Mouse (Mus musculus) heart, postnatal 4 days (tissue): ENCODE results near the gene Slc9a7. TPM values are rescaled to one million over a fixed set of nuclear protein-coding genes. Genes with fewer than 3 reads are reported as not detected.

Experiments
- DNase-seq: peaks from one replicate; pipeline ENCODE4 v3.0.0; 2021
- total RNA-seq, 2 experiments: library from RNA; stranded (reverse); gene quantifications; 2 replicates each; pipeline ENCODE4 v1.2.3; 2021

Gene Slc9a7
- total RNA-seq, 2 experiments from 2014 or later, result 11.7 to 16.9 TPM

DNA sequence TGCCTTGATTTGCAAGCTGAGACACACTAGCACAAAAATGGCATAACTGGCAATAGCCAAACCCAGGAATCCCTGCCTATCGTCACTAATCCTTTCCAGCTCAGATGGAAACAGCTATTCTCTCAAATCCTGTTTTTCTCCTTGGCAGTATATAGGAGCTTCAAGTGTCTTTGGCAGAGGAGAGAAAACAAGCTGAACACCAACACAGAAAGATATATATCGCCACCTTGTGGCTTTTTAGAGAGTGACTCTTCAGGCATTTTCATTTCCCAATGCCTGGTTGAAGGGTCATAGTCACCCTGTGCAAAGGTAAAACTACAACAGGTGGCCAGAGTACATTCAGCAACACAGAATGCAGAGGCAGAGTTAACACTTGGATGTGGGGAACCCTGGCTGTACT is 134.1 kb downstream of the Slc9a7 start:
- no peak for DNase-seq

DNA sequence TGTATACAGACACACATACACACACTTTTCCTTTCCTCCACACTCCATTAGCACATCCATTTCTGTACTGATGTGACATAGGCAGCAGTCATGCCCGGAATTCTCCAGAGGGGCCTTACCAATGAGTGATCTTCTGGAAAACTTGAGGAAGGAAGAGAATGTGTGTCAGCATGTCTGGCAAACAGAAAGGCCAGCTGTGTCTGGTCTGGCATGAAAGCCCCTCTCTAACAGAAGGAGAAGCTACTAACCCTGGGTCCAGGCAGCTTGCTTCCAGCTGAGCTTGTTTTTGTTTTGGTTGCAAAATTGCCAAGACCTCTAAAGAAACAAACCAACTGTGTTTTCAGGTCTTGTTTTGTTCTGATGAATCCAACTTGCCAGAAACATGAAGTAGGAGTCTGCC is 162.1 kb downstream of the Slc9a7 start:
- DNase-seq, result peak; percentile 10

DNA sequence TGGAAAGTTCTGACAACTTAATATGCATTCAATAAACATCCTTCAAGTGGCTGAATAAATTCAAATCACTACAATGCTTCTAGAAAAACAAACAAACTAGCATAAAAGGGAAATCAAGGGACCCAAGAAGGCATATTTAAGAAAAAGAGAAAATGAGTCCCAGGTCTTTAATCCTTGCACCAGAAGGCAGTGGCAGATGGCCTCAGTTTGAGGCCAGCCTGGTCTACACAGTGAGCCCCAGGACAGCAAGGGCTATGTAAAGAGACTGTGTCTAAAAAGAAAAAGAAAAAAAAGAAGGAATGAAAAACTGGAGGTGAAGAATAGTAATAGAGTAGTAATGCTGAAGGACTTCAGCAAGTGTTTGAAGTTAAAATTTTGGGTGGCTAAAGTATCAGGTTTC is 162.7 kb downstream of the Slc9a7 start:
- no peak for DNase-seq

DNA sequence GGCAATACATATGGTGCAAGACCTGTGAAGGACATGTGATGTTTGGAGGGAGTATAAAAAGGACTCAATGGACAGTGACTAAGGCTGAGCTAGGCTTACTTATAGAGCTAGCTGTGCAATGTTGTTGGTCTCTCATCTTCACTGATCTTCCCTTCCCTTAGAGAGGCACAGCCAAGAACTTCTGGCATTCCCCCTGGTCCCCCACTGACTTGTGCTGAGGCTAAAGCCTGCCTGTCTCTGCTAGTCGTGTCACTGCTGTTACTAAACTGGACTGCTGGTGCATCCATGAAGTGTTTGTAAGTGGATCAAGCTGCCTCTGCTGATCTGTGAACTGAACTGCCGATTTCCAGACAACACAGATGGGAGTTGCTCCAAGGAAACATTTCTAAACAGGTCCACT is 166.1 kb downstream of the Slc9a7 start:
- no peak for DNase-seq

DNA sequence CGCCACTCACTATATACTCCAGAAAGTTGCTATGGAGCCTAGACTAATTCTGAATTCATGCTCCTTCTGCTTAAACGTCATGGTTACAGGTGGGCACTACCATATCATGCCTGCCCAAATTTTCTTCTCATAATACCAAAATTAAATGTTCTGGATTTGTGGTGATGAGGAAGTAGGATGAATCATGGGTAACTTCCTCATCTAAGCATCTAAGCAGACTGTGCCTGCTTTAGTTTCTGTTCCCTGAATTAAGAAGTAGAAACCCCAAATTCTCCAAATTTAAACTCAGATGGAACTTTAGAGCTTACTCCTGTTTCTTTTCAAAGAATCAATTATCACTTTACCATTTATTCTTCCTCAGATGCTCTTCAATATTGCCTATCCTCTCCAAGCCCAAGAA is 173.9 kb downstream of the Slc9a7 start:
- no peak for DNase-seq

DNA sequence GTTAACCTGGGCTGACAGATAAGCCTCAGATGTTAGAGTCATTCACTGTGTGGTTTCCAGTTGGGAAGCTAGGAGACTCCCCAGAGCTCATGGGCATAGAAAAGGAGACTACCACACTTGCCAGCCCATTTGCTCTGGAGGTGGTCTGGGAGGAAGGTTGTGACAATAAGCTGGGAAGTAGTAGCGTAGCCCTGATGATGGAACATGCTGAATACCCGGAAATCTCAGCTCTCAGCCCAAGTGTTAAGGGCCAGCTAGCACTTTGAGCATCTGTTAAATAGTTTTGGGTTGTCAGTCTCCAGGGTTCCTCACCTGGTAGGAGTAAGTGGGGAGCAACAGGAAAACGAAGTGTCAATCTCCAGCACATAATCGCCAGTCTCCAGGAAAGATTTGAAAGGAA is 221.4 kb downstream of the Slc9a7 start:
- DNase-seq, result no peak

DNA sequence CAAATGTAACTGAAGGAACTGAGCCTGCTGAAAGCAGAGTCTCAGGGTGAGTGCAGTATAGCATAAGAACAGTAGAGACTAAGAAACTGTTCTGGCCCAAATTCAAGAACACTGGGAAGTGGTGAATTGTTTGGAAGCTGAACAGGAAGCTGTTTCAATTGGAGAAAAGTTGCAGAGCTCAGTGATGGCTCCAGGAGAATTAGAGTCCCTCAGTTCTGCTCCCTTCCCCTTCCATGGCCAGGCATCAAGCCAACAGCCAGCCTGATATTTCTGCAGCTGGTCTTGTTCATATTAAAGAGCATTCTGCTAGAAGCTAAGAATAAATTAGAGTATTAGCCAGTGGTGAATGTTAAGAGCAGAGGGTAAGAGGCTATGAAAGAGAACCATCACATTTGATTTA is 225.0 kb downstream of the Slc9a7 start:
- DNase-seq, result peak; percentile 53

DNA sequence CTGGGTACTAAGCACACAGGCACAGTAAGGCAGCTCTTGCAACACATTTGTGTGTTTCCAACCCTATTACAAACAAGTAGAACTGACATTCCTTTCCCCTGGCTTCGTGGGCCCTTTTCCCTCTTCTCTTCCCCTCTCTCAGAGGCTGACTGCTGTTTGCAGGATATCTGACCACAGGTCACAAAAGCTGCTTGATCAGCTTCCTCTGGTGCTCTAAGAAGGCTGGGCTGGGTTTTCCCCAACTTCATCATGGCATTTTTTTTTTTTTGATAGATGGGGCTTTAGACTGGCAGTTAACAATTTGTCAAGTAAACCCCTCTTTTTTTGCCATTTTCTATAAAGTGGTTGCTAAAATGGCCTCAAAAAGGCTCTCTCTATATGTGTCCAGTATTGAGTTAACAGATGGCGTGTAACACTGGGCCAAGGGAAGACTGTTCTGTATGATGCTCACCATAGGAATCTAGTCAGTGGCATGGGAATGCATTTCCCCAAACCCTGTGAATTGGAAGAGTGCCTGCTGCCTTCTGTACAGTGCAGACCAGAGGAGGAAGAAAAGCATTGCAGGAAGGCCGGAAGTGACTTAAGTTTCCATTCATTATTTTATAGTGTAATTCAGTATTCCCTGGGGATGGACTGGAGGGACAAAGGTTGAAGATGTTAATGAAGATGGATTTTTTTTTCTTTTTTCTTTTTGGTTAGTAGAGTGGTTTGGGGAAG is 229.7 kb downstream of the Slc9a7 start:
- DNase-seq, result no peak

DNA sequence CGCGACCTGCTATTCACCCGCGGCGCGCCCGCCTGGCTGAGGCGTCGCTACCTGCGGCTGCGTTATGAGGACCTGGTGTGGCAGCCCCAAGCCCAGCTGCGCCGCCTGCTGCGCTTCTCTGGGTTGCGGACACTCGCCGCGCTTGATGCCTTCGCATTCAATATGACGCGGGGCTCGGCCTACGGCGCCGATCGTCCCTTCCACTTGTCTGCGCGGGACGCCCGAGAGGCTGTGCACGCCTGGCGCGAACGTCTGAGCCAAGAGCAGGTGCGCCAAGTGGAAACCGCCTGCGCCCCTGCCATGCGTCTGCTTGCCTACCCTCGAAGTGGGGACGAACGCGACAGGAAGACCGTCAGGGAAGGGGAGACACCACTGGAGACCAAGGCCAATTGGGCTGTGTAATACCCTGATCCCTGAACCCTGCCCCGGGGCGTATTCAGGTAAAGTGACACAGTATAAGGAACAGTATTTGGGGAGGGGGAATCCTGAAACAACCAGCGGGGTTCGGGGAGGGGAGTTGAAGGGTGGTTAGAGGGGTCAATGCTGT is 230.8 kb downstream of the Slc9a7 start:
- no peak for DNase-seq

DNA sequence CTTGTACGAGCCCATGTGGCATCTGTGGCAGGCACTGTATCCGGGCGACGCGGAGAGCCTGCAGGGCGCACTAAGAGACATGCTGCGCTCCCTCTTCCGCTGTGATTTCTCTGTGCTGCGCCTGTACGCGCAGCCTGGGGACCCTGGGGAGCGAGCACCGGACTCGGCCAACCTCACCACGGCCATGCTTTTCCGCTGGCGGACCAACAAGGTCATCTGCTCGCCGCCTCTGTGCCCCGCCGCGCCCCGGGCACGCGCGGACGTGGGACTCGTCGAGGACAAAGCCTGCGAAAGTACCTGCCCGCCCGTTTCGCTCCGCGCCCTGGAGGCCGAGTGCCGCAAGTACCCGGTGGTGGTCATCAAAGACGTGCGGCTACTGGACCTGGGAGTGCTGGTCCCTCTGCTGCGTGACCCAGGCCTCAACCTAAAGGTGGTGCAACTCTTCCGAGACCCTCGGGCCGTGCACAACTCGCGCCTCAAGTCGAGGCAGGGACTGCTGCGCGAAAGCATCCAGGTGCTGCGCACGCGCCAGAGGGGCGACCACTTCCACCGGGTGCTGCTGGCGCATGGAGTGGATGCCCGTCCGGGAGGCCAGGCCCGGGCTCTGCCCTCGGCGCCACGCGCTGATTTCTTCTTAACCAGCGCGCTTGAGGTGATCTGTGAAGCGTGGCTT is 231.4 kb downstream of the Slc9a7 start:
- DNase-seq, result peak; percentile 11

DNA sequence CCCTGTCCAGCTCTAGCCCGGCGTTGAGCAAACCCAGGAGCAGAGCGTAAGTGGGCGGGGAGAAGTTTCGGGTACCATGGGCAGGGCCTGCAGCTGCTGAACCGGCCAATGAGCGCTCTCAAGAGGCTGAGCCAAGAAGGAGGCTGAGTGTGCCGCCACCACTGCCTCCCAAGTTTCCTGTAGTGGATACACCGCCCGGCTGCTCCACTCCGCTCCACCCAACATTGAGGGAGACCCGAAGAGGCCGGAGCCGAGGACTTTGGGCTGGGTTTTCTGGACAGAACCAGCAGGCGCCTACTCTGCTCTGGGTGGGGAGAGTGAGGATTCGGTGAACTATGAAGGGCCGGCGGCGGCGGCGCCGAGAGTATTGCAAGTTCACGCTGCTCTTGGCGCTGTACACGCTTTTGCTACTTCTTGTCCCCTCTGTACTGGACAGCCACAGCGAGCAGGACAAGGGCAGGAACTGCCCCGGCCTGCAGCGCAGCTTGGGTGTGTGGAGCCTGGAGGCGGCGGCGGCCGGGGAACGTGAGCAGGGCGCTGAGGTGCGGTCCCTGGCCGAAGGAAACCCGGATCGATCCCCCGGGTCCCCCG is 232.1 kb downstream of the Slc9a7 start, which contains the start of gene Chst7:
TSS of gene Chst7 (plus strand) at position 180 of the 591 bp plus-strand sequence.
- DNase-seq, result peak; percentile 73

Other genes starting within 250 kb of the Slc9a7 start
- gene Chst7, start 232.2 kb downstream of the Slc9a7 start, total RNA-seq, result 1 to 10 TPM; 7.1 to 8.7 TPM
- gene Rp2, start 72.7 kb upstream of the Slc9a7 start, total RNA-seq, result 10 to 100 TPM; 15.6 to 16.6 TPM
- gene Jade3, start 133.9 kb upstream of the Slc9a7 start, total RNA-seq, result 1 to 10 TPM; 5.4 to 6.7 TPM